Mouse (Mus musculus): Measurements from ENCODE around the gene Hectd4. TPM values are rescaled to one million over a fixed set of nuclear protein-coding genes. Genes with fewer than 3 reads are reported as not detected.
A peak's percentile ranks its signal among the peaks of the same experiment; 100 is the strongest.

The Hectd4 gene
- polyA plus RNA-seq, 1 experiment from 2014 or later: 5.8 TPM

DNA sequence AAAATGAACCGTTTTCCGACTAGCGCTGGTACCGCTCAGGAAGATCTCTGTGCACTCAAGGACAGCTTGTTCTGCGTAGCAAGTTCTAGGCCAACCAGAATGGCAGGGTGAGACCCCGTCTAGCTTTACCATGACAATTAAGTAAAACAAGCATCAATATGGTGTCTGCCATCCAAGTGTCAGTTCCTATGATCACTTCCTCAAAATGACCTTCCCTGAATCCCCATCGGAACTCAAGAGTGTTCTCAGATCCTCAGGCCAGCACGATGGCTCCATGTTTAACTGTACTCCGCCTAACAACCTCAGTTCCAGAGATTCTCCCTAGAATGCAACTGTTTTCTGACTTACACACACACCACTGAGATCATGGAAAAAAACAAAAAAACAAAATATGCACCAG, 31.8 kb upstream of the Hectd4 start:
- Histone ChIP-seq H3K27ac (replicated peaks in 1 of 2; ENCODE audit: control insufficient read depth in 1 of 2, insufficient read depth in 1 of 2, low read depth in 2 of 2, low read length in 2 of 2) (peak overlapping the region in 1 of 2 experiments; percentile 35; a peak in 2 of 4 replicates), H3K4me3 (ENCODE audit: control insufficient read depth in 1 of 2, insufficient read depth in 1 of 2, low read depth in 1 of 2, low read length in 2 of 2) (no peak overlapping the region), H3K4me2 (ENCODE audit: low read length) (peak overlapping the region; percentile 25), H3K9me3 (ENCODE audit: control insufficient read depth, low read length) (no peaks in the 10 kb centered on the region), H3K4me1 (ENCODE audit: control insufficient read depth in 2 of 2, insufficient read depth in 2 of 2, low read length in 2 of 2) (peaks cover 33 to 70% of the 10 kb centered on the region in 2 experiments), H3K36me3 (ENCODE audit: control insufficient read depth, insufficient read depth, low read length) (no peaks in the 10 kb centered on the region), H3K9ac (ENCODE audit: low read length) (peak overlapping the region; percentile 44; the same call in 1 of the 2 replicates), H3K27me3 (ENCODE audit: control insufficient read depth, insufficient read depth, low read length) (no peaks in the 10 kb centered on the region)
- 82% methylated on average over 9 of the region's 9 CpGs for WGBS
- no peak for ATAC-seq (ENCODE audit: insufficient number of reproducible peaks, insufficient read depth, low FRiP score, low read depth)

DNA sequence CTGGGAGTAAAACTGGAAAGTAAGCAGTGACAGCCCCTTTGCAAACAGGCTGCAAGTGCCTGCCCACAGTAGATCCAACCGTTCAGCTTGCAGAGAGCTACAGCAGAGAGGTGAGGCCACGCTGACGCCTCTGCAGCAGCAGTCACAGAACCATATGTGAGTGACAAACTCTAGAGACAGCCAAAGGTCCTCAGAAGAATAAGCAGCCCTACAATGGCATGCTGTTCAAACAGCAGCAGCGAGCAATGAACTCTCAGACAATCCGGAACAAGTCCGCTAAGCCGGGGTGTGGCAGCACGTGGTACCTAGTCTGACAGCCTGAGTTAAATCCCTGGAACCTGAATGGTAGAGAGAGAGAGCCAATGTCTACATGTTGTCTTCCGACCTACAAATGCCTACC, 30.8 kb upstream of the Hectd4 start:
- no peaks in the 10 kb centered on the region for H3K27me3 ChIP-seq (ENCODE audit: control insufficient read depth, insufficient read depth, low read length)
- H3K9ac ChIP-seq (ENCODE audit: low read length): no peak overlapping the region; the same call in 1 of the 2 replicates
- no peak overlapping the region for H3K27ac ChIP-seq (replicated peaks in 1 of 2; ENCODE audit: control insufficient read depth in 1 of 2, insufficient read depth in 1 of 2, low read depth in 2 of 2, low read length in 2 of 2)
- H3K4me3 ChIP-seq (ENCODE audit: control insufficient read depth in 1 of 2, insufficient read depth in 1 of 2, low read depth in 1 of 2, low read length in 2 of 2): no peak overlapping the region
- peak overlapping the region; percentile 30 for H3K4me2 ChIP-seq (ENCODE audit: low read length)
- no peak for ATAC-seq (ENCODE audit: insufficient number of reproducible peaks, insufficient read depth, low FRiP score, low read depth)
- peaks cover 33 to 62% of the 10 kb centered on the region in 2 experiments for H3K4me1 ChIP-seq (ENCODE audit: control insufficient read depth in 2 of 2, insufficient read depth in 2 of 2, low read length in 2 of 2)
- no peaks in the 10 kb centered on the region for H3K9me3 ChIP-seq (ENCODE audit: control insufficient read depth, low read length)
- H3K36me3 ChIP-seq (ENCODE audit: control insufficient read depth, insufficient read depth, low read length): no peaks in the 10 kb centered on the region
- 49% methylated on average over 9 of the region's 9 CpGs for WGBS

DNA sequence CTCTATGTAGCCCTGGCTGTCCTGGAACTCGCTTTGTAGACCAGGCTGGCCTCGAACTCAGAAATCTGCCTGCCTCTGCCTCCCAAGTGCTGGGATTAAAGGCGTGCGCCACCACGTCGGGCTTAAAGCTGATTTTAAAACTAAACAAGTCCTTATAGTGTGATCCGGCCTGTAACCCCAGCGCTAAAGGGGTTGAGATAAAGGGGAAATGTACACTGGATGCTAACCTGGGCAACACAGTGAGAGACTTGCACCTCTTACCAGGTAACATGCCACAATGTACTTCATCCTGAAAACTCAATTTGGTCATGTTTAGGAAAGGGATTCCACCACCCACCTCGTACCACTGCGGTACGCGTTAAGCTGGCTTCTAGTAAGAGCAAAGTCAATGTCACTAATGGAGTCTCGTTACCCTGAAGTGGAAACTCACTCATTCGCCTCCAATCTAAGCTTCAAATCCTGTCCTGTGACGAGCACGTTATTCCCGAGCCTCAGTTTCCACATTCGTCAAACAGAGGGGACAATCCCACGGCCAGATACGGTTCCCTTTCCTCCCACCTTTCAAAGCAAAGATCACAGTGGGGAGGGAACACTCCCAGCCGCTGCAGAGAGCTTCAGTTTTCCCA, 29.7 kb upstream of the Hectd4 start:
- H3K9ac ChIP-seq (ENCODE audit: low read length): peak overlapping the region; percentile 97
- WGBS: 22% methylated on average over 21 of the region's 21 CpGs
- H3K27me3 ChIP-seq (ENCODE audit: control insufficient read depth, insufficient read depth, low read length): no peaks in the 10 kb centered on the region
- H3K4me2 ChIP-seq (ENCODE audit: low read length): peak overlapping the region; percentile 88
- H3K9me3 ChIP-seq (ENCODE audit: control insufficient read depth, low read length): no peaks in the 10 kb centered on the region
- no peaks in the 10 kb centered on the region for H3K36me3 ChIP-seq (ENCODE audit: control insufficient read depth, insufficient read depth, low read length)
- peaks cover 23 to 51% of the 10 kb centered on the region in 2 experiments for H3K4me1 ChIP-seq (ENCODE audit: control insufficient read depth in 2 of 2, insufficient read depth in 2 of 2, low read length in 2 of 2)
- ATAC-seq (ENCODE audit: insufficient number of reproducible peaks, insufficient read depth, low FRiP score, low read depth): no peak
- H3K27ac ChIP-seq (replicated peaks in 1 of 2; ENCODE audit: control insufficient read depth in 1 of 2, insufficient read depth in 1 of 2, low read depth in 2 of 2, low read length in 2 of 2): peak overlapping the region; percentile 73 to 92
- H3K4me3 ChIP-seq (ENCODE audit: control insufficient read depth in 1 of 2, insufficient read depth in 1 of 2, low read depth in 1 of 2, low read length in 2 of 2): peak overlapping the region; percentile 89 to 96

DNA sequence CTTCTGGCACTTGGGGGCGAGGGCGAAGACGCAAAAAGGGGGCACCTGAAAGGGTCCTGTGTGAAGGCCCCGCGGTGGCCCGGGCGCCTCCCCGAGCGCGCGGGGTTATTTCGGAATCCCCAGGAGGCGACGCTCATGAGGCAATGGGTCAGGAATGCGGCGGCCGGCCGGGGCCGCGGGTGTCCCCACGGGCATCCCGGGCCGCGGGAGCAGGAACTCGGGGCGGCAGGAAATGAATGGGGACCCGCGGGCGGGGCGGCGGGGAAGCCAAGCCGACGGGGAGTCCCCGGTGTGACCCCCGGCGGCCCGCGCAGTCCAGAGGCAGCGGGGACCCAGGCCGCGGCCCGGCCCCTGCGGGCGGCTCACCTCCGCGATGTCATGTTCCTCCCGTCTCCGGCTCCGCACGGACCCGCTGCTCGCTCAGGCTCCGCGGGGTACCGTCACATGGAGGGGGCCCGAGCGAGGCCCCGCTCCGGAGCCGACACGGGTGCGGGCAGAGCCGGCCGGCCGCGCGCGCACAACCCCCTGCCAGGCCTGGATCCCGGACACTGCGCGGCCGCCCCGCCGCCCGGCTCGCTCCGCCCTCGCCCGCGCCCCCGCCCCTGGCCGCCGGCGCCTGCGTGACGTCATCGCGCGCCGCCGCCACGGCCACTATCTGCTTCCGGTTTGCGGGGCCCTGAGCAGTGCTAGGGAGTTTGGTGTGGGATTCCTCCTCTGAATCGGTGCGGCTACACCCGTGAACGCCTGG, 29.0 kb upstream of the Hectd4 start, which contains the start of gene Ptpn11:
Gene Ptpn11, minus strand, starts transcription at position 562 of the 748 bp plus-strand sequence.
- H3K9ac ChIP-seq (ENCODE audit: low read length): peak within 1 kb of the TSS; percentile 97
- H3K27me3 ChIP-seq (ENCODE audit: control insufficient read depth, insufficient read depth, low read length): no peaks in the 10 kb centered on the region
- no peaks in the 10 kb centered on the region for H3K36me3 ChIP-seq (ENCODE audit: control insufficient read depth, insufficient read depth, low read length)
- peak within 1 kb of the TSS; percentile 88 for H3K4me2 ChIP-seq (ENCODE audit: low read length)
- peak within 1 kb of the TSS; percentile 84 to 92 for H3K27ac ChIP-seq (replicated peaks in 1 of 2; ENCODE audit: control insufficient read depth in 1 of 2, insufficient read depth in 1 of 2, low read depth in 2 of 2, low read length in 2 of 2)
- peaks cover 19 to 44% of the 10 kb centered on the region in 2 experiments for H3K4me1 ChIP-seq (ENCODE audit: control insufficient read depth in 2 of 2, insufficient read depth in 2 of 2, low read length in 2 of 2)
- peak; percentile 90 for ATAC-seq (ENCODE audit: insufficient number of reproducible peaks, insufficient read depth, low FRiP score, low read depth)
- WGBS: 1% methylated on average over 93 of the region's 98 CpGs
- H3K9me3 ChIP-seq (ENCODE audit: control insufficient read depth, low read length): no peaks in the 10 kb centered on the region
- peak within 1 kb of the TSS; percentile 89 to 96 for H3K4me3 ChIP-seq (ENCODE audit: control insufficient read depth in 1 of 2, insufficient read depth in 1 of 2, low read depth in 1 of 2, low read length in 2 of 2)

DNA sequence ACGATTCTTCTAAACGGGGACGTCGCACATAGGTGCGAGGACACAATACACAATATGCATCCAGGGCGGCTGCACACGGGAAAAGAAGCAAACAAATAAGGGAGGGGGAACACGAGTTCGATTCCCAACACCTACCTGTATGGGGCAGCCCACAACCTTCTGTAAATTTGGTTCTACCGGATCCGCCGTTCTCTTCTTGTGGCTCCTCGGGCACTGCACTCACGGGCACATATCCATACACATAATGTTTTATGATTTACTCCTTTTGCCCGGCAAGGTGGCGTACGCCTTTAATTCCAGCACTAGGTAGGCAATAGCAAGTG, 28.5 kb upstream of the Hectd4 start:
- 10% methylated on average over 17 of the region's 17 CpGs for WGBS
- Histone ChIP-seq H3K4me2 (ENCODE audit: low read length) (peak overlapping the region; percentile 88), H3K4me1 (ENCODE audit: control insufficient read depth in 2 of 2, insufficient read depth in 2 of 2, low read length in 2 of 2) (peaks cover 19 to 39% of the 10 kb centered on the region in 2 experiments), H3K27ac (replicated peaks in 1 of 2; ENCODE audit: control insufficient read depth in 1 of 2, insufficient read depth in 1 of 2, low read depth in 2 of 2, low read length in 2 of 2) (peak overlapping the region; percentile 84 to 92), H3K9me3 (ENCODE audit: control insufficient read depth, low read length) (no peaks in the 10 kb centered on the region), H3K36me3 (ENCODE audit: control insufficient read depth, insufficient read depth, low read length) (no peaks in the 10 kb centered on the region), H3K27me3 (ENCODE audit: control insufficient read depth, insufficient read depth, low read length) (no peaks in the 10 kb centered on the region), H3K9ac (ENCODE audit: low read length) (peak overlapping the region; percentile 97), H3K4me3 (ENCODE audit: control insufficient read depth in 1 of 2, insufficient read depth in 1 of 2, low read depth in 1 of 2, low read length in 2 of 2) (peak overlapping the region; percentile 89 to 96)
- no peak for ATAC-seq (ENCODE audit: insufficient number of reproducible peaks, insufficient read depth, low FRiP score, low read depth)

DNA sequence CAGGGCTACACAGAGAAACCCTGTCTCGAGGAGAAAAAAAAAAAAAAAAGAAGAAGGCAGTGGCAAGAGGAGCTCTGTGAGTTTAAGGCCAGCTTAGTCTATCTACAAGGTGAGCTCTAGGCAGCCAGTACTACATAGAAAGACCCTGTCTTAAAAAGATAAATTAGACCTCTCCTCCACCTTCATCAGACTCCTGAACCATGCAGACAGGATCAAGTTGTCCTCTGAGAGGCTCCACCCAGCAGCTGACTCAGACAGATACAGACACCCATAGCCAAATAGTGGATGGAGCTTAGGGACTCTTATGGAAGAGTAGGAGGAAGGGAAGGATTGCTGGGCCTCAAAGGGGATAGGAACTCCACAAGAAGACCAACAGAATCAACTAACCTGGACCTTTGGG, 25.8 kb upstream of the Hectd4 start:
- Histone ChIP-seq H3K36me3 (ENCODE audit: control insufficient read depth, insufficient read depth, low read length) (no peaks in the 10 kb centered on the region), H3K4me1 (ENCODE audit: control insufficient read depth in 2 of 2, insufficient read depth in 2 of 2, low read length in 2 of 2) (peaks cover 2 to 14% of the 10 kb centered on the region in 2 experiments), H3K4me3 (ENCODE audit: control insufficient read depth in 1 of 2, insufficient read depth in 1 of 2, low read depth in 1 of 2, low read length in 2 of 2) (no peak overlapping the region), H3K9me3 (ENCODE audit: control insufficient read depth, low read length) (no peaks in the 10 kb centered on the region), H3K27me3 (ENCODE audit: control insufficient read depth, insufficient read depth, low read length) (no peaks in the 10 kb centered on the region), H3K4me2 (ENCODE audit: low read length) (no peak overlapping the region), H3K9ac (ENCODE audit: low read length) (no peak overlapping the region), H3K27ac (replicated peaks in 1 of 2; ENCODE audit: control insufficient read depth in 1 of 2, insufficient read depth in 1 of 2, low read depth in 2 of 2, low read length in 2 of 2) (no peak overlapping the region)
- WGBS: 8% methylated on average over 1 of the region's 1 CpGs
- ATAC-seq (ENCODE audit: insufficient number of reproducible peaks, insufficient read depth, low FRiP score, low read depth): no peak

DNA sequence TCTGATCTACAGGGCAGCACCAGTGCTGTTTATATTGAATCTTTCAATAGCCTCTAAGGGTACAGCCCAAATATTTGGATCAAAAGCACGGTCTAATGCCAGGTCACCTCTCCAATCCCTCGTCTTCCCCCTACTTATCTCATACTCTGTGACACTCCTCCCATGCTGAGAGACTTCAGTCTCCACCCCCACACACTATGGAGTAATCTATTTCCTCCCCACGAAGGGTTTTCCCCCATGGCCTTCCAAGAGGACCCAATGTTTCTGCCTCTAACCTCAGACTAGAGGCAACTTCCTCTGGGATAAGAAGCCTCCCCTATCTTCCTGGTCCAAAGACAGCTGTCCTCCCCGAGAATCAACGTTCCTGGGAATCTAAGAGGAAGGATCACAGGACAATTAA, 23.3 kb upstream of the Hectd4 start:
- no peak overlapping the region for H3K9ac ChIP-seq (ENCODE audit: low read length)
- no peak overlapping the region for H3K4me2 ChIP-seq (ENCODE audit: low read length)
- H3K4me3 ChIP-seq (ENCODE audit: control insufficient read depth in 1 of 2, insufficient read depth in 1 of 2, low read depth in 1 of 2, low read length in 2 of 2): no peak overlapping the region
- no peak overlapping the region for H3K27ac ChIP-seq (replicated peaks in 1 of 2; ENCODE audit: control insufficient read depth in 1 of 2, insufficient read depth in 1 of 2, low read depth in 2 of 2, low read length in 2 of 2)
- no peak for ATAC-seq (ENCODE audit: insufficient number of reproducible peaks, insufficient read depth, low FRiP score, low read depth)
- peaks cover 0 to under 1% of the 10 kb centered on the region in 2 experiments; a peak in 1 of 4 replicates for H3K4me1 ChIP-seq (ENCODE audit: control insufficient read depth in 2 of 2, insufficient read depth in 2 of 2, low read length in 2 of 2)
- no peaks in the 10 kb centered on the region for H3K36me3 ChIP-seq (ENCODE audit: control insufficient read depth, insufficient read depth, low read length)
- WGBS: 31% methylated on average over 5 of the region's 5 CpGs
- H3K27me3 ChIP-seq (ENCODE audit: control insufficient read depth, insufficient read depth, low read length): no peaks in the 10 kb centered on the region
- no peaks in the 10 kb centered on the region for H3K9me3 ChIP-seq (ENCODE audit: control insufficient read depth, low read length)
